Mouse (Mus musculus): Measurements from ENCODE around the gene Wdr63. TPM values are rescaled to one million over a fixed set of nuclear protein-coding genes. Genes with fewer than 3 reads are reported as not detected.

Wdr63 gene
- polyA plus RNA-seq, 1 experiment from 2014 or later, result not detected

DNA sequence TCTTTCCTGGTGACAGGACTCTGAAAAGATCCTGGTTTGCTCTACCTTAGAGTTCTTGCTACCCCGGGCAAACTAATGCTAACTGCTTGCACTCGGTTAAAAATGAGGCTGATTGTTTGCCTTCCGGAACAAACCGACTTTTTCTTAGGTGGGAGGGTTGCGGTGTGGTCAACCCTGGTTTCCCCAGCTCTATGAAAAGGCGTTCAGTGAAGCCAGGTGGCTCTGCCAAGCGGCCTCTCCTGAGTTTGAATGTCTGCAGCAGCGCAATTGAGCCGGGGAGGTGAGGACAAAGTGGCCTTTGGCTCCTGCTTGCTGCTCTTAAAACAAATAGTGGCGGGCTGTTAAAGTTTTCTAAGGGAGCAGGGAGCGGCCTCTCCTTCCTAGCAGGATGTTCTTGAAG lies 42.6 kb upstream of the Wdr63 start:
- Histone ChIP-seq H3K9ac (ENCODE audit: low read length) (no peak overlapping the region), H3K27ac (ENCODE audit: low read depth, low read length) (no peak overlapping the region), H3K4me1 (ENCODE audit: control insufficient read depth, insufficient read depth, low read length) (peaks cover 10% of the 10 kb centered on the region; the same call in 1 of the 2 replicates), H3K4me3 (ENCODE audit: low read depth, low read length) (no peak overlapping the region), H3K36me3 (ENCODE audit: control insufficient read depth, insufficient read depth, low read length) (no peaks in the 10 kb centered on the region), H3K4me2 (ENCODE audit: low read depth) (peak overlapping the region; percentile 61), H3K27me3 (ENCODE audit: control insufficient read depth, insufficient read depth, low read length) (peaks cover 5% of the 10 kb centered on the region; the same call in 1 of the 2 replicates), H3K9me3 (ENCODE audit: control insufficient read depth, low read length) (no peaks in the 10 kb centered on the region)
- 17% methylated on average over 11 of the region's 11 CpGs for WGBS
- DNase-seq (ENCODE audit: low spot score), result no peak
- no peak for ATAC-seq (ENCODE audit: insufficient read depth, low FRiP score, low TSS enrichment)

- peak overlapping the region; percentile 61 for H3K4me2 ChIP-seq (ENCODE audit: low read depth)
- ATAC-seq (ENCODE audit: insufficient read depth, low FRiP score, low TSS enrichment) (no peak), DNase-seq (ENCODE audit: low spot score) (peak; percentile 53)
- peaks cover 10% of the 10 kb centered on the region; the same call in 1 of the 2 replicates for H3K4me1 ChIP-seq (ENCODE audit: control insufficient read depth, insufficient read depth, low read length)
- H3K9me3 ChIP-seq (ENCODE audit: control insufficient read depth, low read length), result no peaks in the 10 kb centered on the region
- peaks cover 5% of the 10 kb centered on the region; the same call in 1 of the 2 replicates for H3K27me3 ChIP-seq (ENCODE audit: control insufficient read depth, insufficient read depth, low read length)
- no peaks in the 10 kb centered on the region for H3K36me3 ChIP-seq (ENCODE audit: control insufficient read depth, insufficient read depth, low read length)
- under 1% methylated on average over 26 of the region's 26 CpGs for WGBS
- no peak overlapping the region for H3K27ac ChIP-seq (ENCODE audit: low read depth, low read length)
- peak overlapping the region; percentile 39 for H3K4me3 ChIP-seq (ENCODE audit: low read depth, low read length)
- H3K9ac ChIP-seq (ENCODE audit: low read length), result no peak overlapping the region; the same call in 1 of the 2 replicates
Measured at GRCm38 (mm10) chr3:146150058-146150400, 42.1 kb upstream of the Wdr63 start.

- Histone ChIP-seq H3K36me3 (ENCODE audit: control insufficient read depth, insufficient read depth, low read length) (no peaks in the 10 kb centered on the region), H3K4me2 (ENCODE audit: low read depth) (peak within 1 kb of the TSS; percentile 61), H3K4me3 (ENCODE audit: low read depth, low read length) (peak within 1 kb of the TSS; percentile 39), H3K27me3 (ENCODE audit: control insufficient read depth, insufficient read depth, low read length) (peaks cover 5% of the 10 kb centered on the region; the same call in 1 of the 2 replicates), H3K9me3 (ENCODE audit: control insufficient read depth, low read length) (no peaks in the 10 kb centered on the region), H3K4me1 (ENCODE audit: control insufficient read depth, insufficient read depth, low read length) (peaks cover 10% of the 10 kb centered on the region; the same call in 1 of the 2 replicates), H3K9ac (ENCODE audit: low read length) (no peak within 1 kb of the TSS; the same call in 1 of the 2 replicates), H3K27ac (ENCODE audit: low read depth, low read length) (no peak within 1 kb of the TSS)
- 11% methylated on average over 28 of the region's 34 CpGs for WGBS
- ATAC-seq (ENCODE audit: insufficient read depth, low FRiP score, low TSS enrichment) (peak; percentile 39), DNase-seq (ENCODE audit: low spot score) (no peak)
Measured at GRCm38 (mm10) chr3:146149156-146150057, 41.5 kb upstream of the Wdr63 start, which contains the start of gene Mcoln2. Mcoln2 (plus strand) TSS chr3:146149833.

DNA sequence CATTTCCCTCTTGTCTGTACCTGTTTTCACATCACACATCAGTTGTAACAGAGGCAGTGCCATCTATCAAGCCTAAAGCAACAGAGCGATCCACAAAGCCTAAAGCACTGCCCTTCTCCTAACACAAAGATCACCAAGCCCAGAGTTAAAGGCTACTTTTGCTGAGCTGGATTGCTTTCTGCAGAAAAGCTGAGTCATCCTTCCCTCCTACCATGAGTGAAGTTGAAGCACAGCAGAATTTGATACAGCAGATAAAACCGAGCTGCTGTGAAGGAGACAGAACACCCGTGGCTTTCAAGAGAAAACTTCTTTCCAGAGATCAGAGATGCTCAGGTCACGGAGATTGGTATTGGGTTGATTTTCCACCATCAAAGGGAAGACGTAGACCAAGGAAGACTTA lies 38.2 kb upstream of the Wdr63 start:
- H3K36me3 ChIP-seq (ENCODE audit: control insufficient read depth, insufficient read depth, low read length), result no peaks in the 10 kb centered on the region
- no peak overlapping the region for H3K4me3 ChIP-seq (ENCODE audit: low read depth, low read length)
- WGBS, result 76% methylated on average over 5 of the region's 5 CpGs
- no peaks in the 10 kb centered on the region for H3K9me3 ChIP-seq (ENCODE audit: control insufficient read depth, low read length)
- H3K27ac ChIP-seq (ENCODE audit: low read depth, low read length), result no peak overlapping the region
- no peak overlapping the region for H3K9ac ChIP-seq (ENCODE audit: low read length)
- H3K4me1 ChIP-seq (ENCODE audit: control insufficient read depth, insufficient read depth, low read length), result peaks cover 5% of the 10 kb centered on the region; the same call in 1 of the 2 replicates
- ATAC-seq (ENCODE audit: insufficient read depth, low FRiP score, low TSS enrichment) (no peak), DNase-seq (ENCODE audit: low spot score) (no peak)
- H3K4me2 ChIP-seq (ENCODE audit: low read depth), result no peak overlapping the region
- H3K27me3 ChIP-seq (ENCODE audit: control insufficient read depth, insufficient read depth, low read length), result peaks cover 3% of the 10 kb centered on the region; the same call in 1 of the 2 replicates

GRCm38 (mm10) chr3:146145501-146145900 lies 37.6 kb upstream of the Wdr63 start:
- no peak for DNase-seq (ENCODE audit: low spot score)
- Histone ChIP-seq H3K27me3 (ENCODE audit: control insufficient read depth, insufficient read depth, low read length) (0 out of 2 replicates have a peak, but pooled peaks cover 2% of the 10 kb centered on the region), H3K4me1 (ENCODE audit: control insufficient read depth, insufficient read depth, low read length) (peaks cover 5% of the 10 kb centered on the region; the same call in 1 of the 2 replicates), H3K36me3 (ENCODE audit: control insufficient read depth, insufficient read depth, low read length) (no peaks in the 10 kb centered on the region), H3K4me3 (ENCODE audit: low read depth, low read length) (no peak overlapping the region), H3K9me3 (ENCODE audit: control insufficient read depth, low read length) (no peaks in the 10 kb centered on the region), H3K9ac (ENCODE audit: low read length) (no peak overlapping the region), H3K27ac (ENCODE audit: low read depth, low read length) (no peak overlapping the region), H3K4me2 (ENCODE audit: low read depth) (no peak overlapping the region)
- ATAC-seq (ENCODE audit: insufficient read depth, low FRiP score, low TSS enrichment), result no peak
- 62% methylated on average over 5 of the region's 5 CpGs for WGBS

DNA sequence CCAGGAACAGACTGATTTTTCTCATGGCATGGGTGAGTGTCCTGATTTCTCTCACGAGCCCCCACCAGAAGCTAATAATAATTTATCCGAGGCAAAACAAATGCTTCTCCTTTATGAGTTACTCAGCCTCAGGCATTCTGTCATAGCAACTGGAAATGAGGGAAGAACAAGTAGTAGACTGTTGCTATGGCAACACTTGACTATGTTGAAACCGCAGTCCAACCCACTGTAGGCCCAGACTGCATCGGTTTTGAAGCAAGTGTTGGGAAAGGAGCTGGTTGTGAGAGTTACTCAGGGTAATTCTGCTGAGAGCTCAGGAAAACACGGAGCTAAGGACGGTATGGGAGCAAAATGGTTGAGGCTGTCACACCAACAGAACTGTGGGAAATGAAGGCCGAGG lies 34.6 kb upstream of the Wdr63 start:
- H3K4me1 ChIP-seq (ENCODE audit: control insufficient read depth, insufficient read depth, low read length), result no peaks in the 10 kb centered on the region
- H3K9ac ChIP-seq (ENCODE audit: low read length), result no peak overlapping the region
- H3K4me3 ChIP-seq (ENCODE audit: low read depth, low read length), result no peak overlapping the region
- DNase-seq (ENCODE audit: low spot score), result no peak
- H3K27ac ChIP-seq (ENCODE audit: low read depth, low read length), result no peak overlapping the region
- H3K36me3 ChIP-seq (ENCODE audit: control insufficient read depth, insufficient read depth, low read length), result no peaks in the 10 kb centered on the region
- 82% methylated on average over 7 of the region's 7 CpGs for WGBS
- H3K9me3 ChIP-seq (ENCODE audit: control insufficient read depth, low read length), result no peaks in the 10 kb centered on the region
- no peak overlapping the region for H3K4me2 ChIP-seq (ENCODE audit: low read depth)
- no peaks in the 10 kb centered on the region for H3K27me3 ChIP-seq (ENCODE audit: control insufficient read depth, insufficient read depth, low read length)
- ATAC-seq (ENCODE audit: insufficient read depth, low FRiP score, low TSS enrichment), result no peak

GRCm38 (mm10) chr3:146140276-146140675 lies 32.3 kb upstream of the Wdr63 start:
- Histone ChIP-seq H3K36me3 (ENCODE audit: control insufficient read depth, insufficient read depth, low read length) (no peaks in the 10 kb centered on the region), H3K27ac (ENCODE audit: low read depth, low read length) (no peak overlapping the region), H3K9ac (ENCODE audit: low read length) (no peak overlapping the region), H3K4me1 (ENCODE audit: control insufficient read depth, insufficient read depth, low read length) (no peaks in the 10 kb centered on the region), H3K9me3 (ENCODE audit: control insufficient read depth, low read length) (no peaks in the 10 kb centered on the region), H3K4me3 (ENCODE audit: low read depth, low read length) (no peak overlapping the region), H3K27me3 (ENCODE audit: control insufficient read depth, insufficient read depth, low read length) (no peaks in the 10 kb centered on the region), H3K4me2 (ENCODE audit: low read depth) (no peak overlapping the region)
- DNase-seq (ENCODE audit: low spot score) (no peak), ATAC-seq (ENCODE audit: insufficient read depth, low FRiP score, low TSS enrichment) (no peak)
- WGBS, result 90% methylated on average over 7 of the region's 7 CpGs

- no peak for ATAC-seq (ENCODE audit: insufficient read depth, low FRiP score, low TSS enrichment)
- Histone ChIP-seq H3K4me3 (ENCODE audit: low read depth, low read length) (no peak overlapping the region), H3K9ac (ENCODE audit: low read length) (no peak overlapping the region), H3K9me3 (ENCODE audit: control insufficient read depth, low read length) (no peaks in the 10 kb centered on the region), H3K27me3 (ENCODE audit: control insufficient read depth, insufficient read depth, low read length) (no peaks in the 10 kb centered on the region), H3K4me2 (ENCODE audit: low read depth) (no peak overlapping the region), H3K27ac (ENCODE audit: low read depth, low read length) (no peak overlapping the region), H3K4me1 (ENCODE audit: control insufficient read depth, insufficient read depth, low read length) (no peaks in the 10 kb centered on the region), H3K36me3 (ENCODE audit: control insufficient read depth, insufficient read depth, low read length) (no peaks in the 10 kb centered on the region)
- DNase-seq (ENCODE audit: low spot score), result no peak
- 34% methylated on average over 10 of the region's 10 CpGs for WGBS
Measured at GRCm38 (mm10) chr3:146136422-146136821, 28.5 kb upstream of the Wdr63 start.

- ATAC-seq (ENCODE audit: insufficient read depth, low FRiP score, low TSS enrichment) (no peak), DNase-seq (ENCODE audit: low spot score) (no peak)
- Histone ChIP-seq H3K9ac (ENCODE audit: low read length) (no peak overlapping the region), H3K4me2 (ENCODE audit: low read depth) (no peak overlapping the region), H3K27me3 (ENCODE audit: control insufficient read depth, insufficient read depth, low read length) (no peaks in the 10 kb centered on the region), H3K4me3 (ENCODE audit: low read depth, low read length) (no peak overlapping the region), H3K4me1 (ENCODE audit: control insufficient read depth, insufficient read depth, low read length) (no peaks in the 10 kb centered on the region), H3K36me3 (ENCODE audit: control insufficient read depth, insufficient read depth, low read length) (no peaks in the 10 kb centered on the region), H3K9me3 (ENCODE audit: control insufficient read depth, low read length) (no peaks in the 10 kb centered on the region), H3K27ac (ENCODE audit: low read depth, low read length) (no peak overlapping the region)
- whole genome bisulfite sequencing, result 86% methylated on average over 2 of the region's 2 CpGs
Measured at GRCm38 (mm10) chr3:146135417-146135816, 27.5 kb upstream of the Wdr63 start.

All from neural tube, embryonic 11.5 days (tissue).